Mouse (Mus musculus) forelimb bud, embryonic 11.5 days (tissue): ENCODE data around the gene Adgrf5.
"Not testable (repeated sequence)": the region's sequence is repeated elsewhere in the genome, so short reads cannot be mapped to it uniquely, and the experiment has no call there.

Experiments
- DNase-seq: peaks from one replicate; pipeline ENCODE4 v3.0.0-alpha.2; 2012; ENCODE audit warnings: low read depth, low spot score

Gene Adgrf5

GRCm38 (mm10) chr17:43359826-43360619 lies at the start of gene Adgrf5:
TSS of gene Adgrf5 (plus strand) at chr17:43360451.
- no peak for DNase-seq

- DNase-seq = no peak
These were observed 34.1 kb upstream of the Adgrf5 start for GRCm38 (mm10) chr17:43325986-43326671.

GRCm38 (mm10) chr17:43326726-43327700 lies 33.2 kb upstream of the Adgrf5 start:
- peak; percentile 84 for DNase-seq

- no peak for DNase-seq
These were observed 32.4 kb upstream of the Adgrf5 start for GRCm38 (mm10) chr17:43327810-43328209.

- DNase-seq = no peak
These were observed 31.0 kb upstream of the Adgrf5 start for GRCm38 (mm10) chr17:43329216-43329615.

GRCm38 (mm10) chr17:43329761-43330183 lies 30.5 kb upstream of the Adgrf5 start:
- DNase-seq = no peak

- no peak for DNase-seq
These were observed 27.6 kb upstream of the Adgrf5 start for GRCm38 (mm10) chr17:43332686-43333085.

GRCm38 (mm10) chr17:43334074-43334473 lies 26.2 kb upstream of the Adgrf5 start:
- DNase-seq = peak; percentile 17

- DNase-seq = no peak
These were observed 22.6 kb upstream of the Adgrf5 start for GRCm38 (mm10) chr17:43337643-43338042.

- no peak for DNase-seq
These were observed 22.0 kb upstream of the Adgrf5 start for GRCm38 (mm10) chr17:43338279-43338678.

- not testable (repeated sequence) for DNase-seq
These were observed 13.8 kb upstream of the Adgrf5 start for GRCm38 (mm10) chr17:43346499-43346898.

GRCm38 (mm10) chr17:43357902-43358539 lies 2.2 kb upstream of the Adgrf5 start:
- DNase-seq = no peak

GRCm38 (mm10) chr17:43361021-43361420 lies 770 bp downstream of the Adgrf5 start:
- no peak for DNase-seq

GRCm38 (mm10) chr17:43362362-43362761 lies 2.1 kb downstream of the Adgrf5 start:
- DNase-seq = no peak

- no peak for DNase-seq
These were observed 2.6 kb downstream of the Adgrf5 start for GRCm38 (mm10) chr17:43362881-43363280.

GRCm38 (mm10) chr17:43363921-43364320 lies 3.7 kb downstream of the Adgrf5 start:
- DNase-seq = no peak

- DNase-seq = no peak
These were observed 5.0 kb downstream of the Adgrf5 start for GRCm38 (mm10) chr17:43365297-43365696.

- DNase-seq = no peak
These were observed 6.2 kb downstream of the Adgrf5 start for GRCm38 (mm10) chr17:43366486-43366885.

GRCm38 (mm10) chr17:43368171-43368576 lies 7.9 kb downstream of the Adgrf5 start:
- peak; percentile 27 for DNase-seq

- DNase-seq = no peak
These were observed 12.4 kb downstream of the Adgrf5 start for GRCm38 (mm10) chr17:43372604-43373003.

GRCm38 (mm10) chr17:43374020-43374419 lies 13.8 kb downstream of the Adgrf5 start:
- no peak for DNase-seq
